Mouse (Mus musculus) E14TG2a.4 (cell line): ENCODE measurements around the gene Mpzl3.

Experiments
- CTCF ChIP-seq: conservative IDR thresholded peaks from 2 replicates; pipeline ENCODE4 v1.5.1; 2014; ENCODE audit warnings: low read length
- NANOG ChIP-seq: IDR thresholded peaks from 2 replicates; pipeline ENCODE4 v1.6.1; 2014; ENCODE audit warnings: borderline replicate concordance, low read length, mixed read lengths
- POU5F1 ChIP-seq: IDR thresholded peaks from 2 replicates; pipeline ENCODE4 v1.6.1; 2014; ENCODE audit warnings: low read length, borderline replicate concordance

GRCm38 (mm10) chr9:45084556-45084955, 29.6 kb downstream of the Mpzl3 start:
- TF ChIP-seq CTCF (no peak), POU5F1 (no peak), NANOG (no peak)
